Comparison of ENCODE assay signal across 12 mouse cellular contexts in genomic region chr2:174561828-174562429, GRCm38 (mm10).
DNase-seq lines count a peak whose midpoint lies in the region; ATAC-seq and TF ChIP-seq lines count a peak whose summit lies in the region.
"Had no signal": no experiment of that assay in that cellular context is flagged by ENCODE, and none has a peak within 500 bp of the region (broad histone marks: within the 10 kb centered on the region; RNA-seq: fewer than 3 reads in every experiment).

No protein-coding gene starts in this region.

- no peaks in the 10 kb centered on the region for H3K36me3 ChIP-seq in heart, postnatal 0 days (replicated peaks; ENCODE audit: control insufficient read depth, insufficient read depth, low read length)
- no peaks in the 10 kb centered on the region for H3K36me3 ChIP-seq in heart, embryonic 12.5 days
- H3K36me3 ChIP-seq in midbrain, embryonic 10.5 days = no peaks in the 10 kb centered on the region
- no peaks in the 10 kb centered on the region for H3K36me3 ChIP-seq in midbrain, embryonic 16.5 days (ENCODE audit: control insufficient read depth, insufficient read depth, low read length)
- H3K36me3 ChIP-seq: G1E; liver, embryonic 12.5 days had no signal

- no peaks in the 10 kb centered on the region for H3K9me3 ChIP-seq in heart, postnatal 0 days (replicated peaks; ENCODE audit: control insufficient read depth, low read length)
- no peaks in the 10 kb centered on the region for H3K9me3 ChIP-seq in heart, embryonic 12.5 days (replicated peaks)
- H3K9me3 ChIP-seq in midbrain, embryonic 10.5 days (replicated peaks) = no peaks in the 10 kb centered on the region
- H3K9me3 ChIP-seq in midbrain, embryonic 16.5 days (replicated peaks; ENCODE audit: control insufficient read depth, low read length, poor library complexity, severe bottlenecking) = no peaks in the 10 kb centered on the region
- H3K9me3 ChIP-seq: liver, embryonic 12.5 days had no signal

- DNase-seq in heart, postnatal 0 days (ENCODE audit: low spot score) = peak; percentile 66
- peak; percentile 42 for DNase-seq in midbrain, embryonic 10.5 days (ENCODE audit: low spot score)
- peak; percentile 59 for DNase-seq in embryo, embryonic 11 days
- DNase-seq in retina, adult 2 months (ENCODE audit: low read depth, low spot score) = peak; percentile 6
- DNase-seq in spleen, postnatal 10 days (ENCODE audit: low spot score in 2 of 2) = no peak
- DNase-seq: gastrocnemius, postnatal 10 days; thymus, postnatal 36 days had no signal

- whole genome bisulfite sequencing in heart, postnatal 0 days = 21% methylated on average over 7 of the region's 7 CpGs
- WGBS in heart, embryonic 12.5 days = 23% methylated on average over 7 of the region's 7 CpGs
- WGBS in midbrain, embryonic 10.5 days = 40% methylated on average over 7 of the region's 7 CpGs
- 19% methylated on average over 7 of the region's 7 CpGs for WGBS in midbrain, embryonic 16.5 days

- no peak for ATAC-seq in heart, postnatal 0 days (ENCODE audit: insufficient read depth, low read depth)
- ATAC-seq in heart, embryonic 12.5 days (ENCODE audit: insufficient number of reproducible peaks, low FRiP score) = no peak
- ATAC-seq in midbrain, embryonic 16.5 days = no peak
- ATAC-seq in megakaryocyte progenitor cell, adult 5-6 weeks (replicated peaks; ENCODE audit: poor library complexity) = no peak
- ATAC-seq: liver, embryonic 12.5 days had no signal

- no peak for TF ChIP-seq CTCF in heart, postnatal 0 days (IDR thresholded peaks at IDR 0.05; ENCODE audit: low read depth)

- TF ChIP-seq EP300 in heart, postnatal 0 days (IDR thresholded peaks at IDR 0.05; ENCODE audit: low read depth) = no peak

- H3K4me2 ChIP-seq in heart, postnatal 0 days (ENCODE audit: low read depth, low read length) = no peak overlapping the region
- H3K4me2 ChIP-seq in heart, embryonic 12.5 days = no peak overlapping the region
- H3K4me2 ChIP-seq in midbrain, embryonic 16.5 days (ENCODE audit: low read length) = no peak overlapping the region
- H3K4me2 ChIP-seq: liver, embryonic 12.5 days had no signal

- no peak overlapping the region for H3K9ac ChIP-seq in heart, postnatal 0 days (replicated peaks; ENCODE audit: low read depth, low read length)
- no peak overlapping the region for H3K9ac ChIP-seq in heart, embryonic 12.5 days
- no peak overlapping the region for H3K9ac ChIP-seq in midbrain, embryonic 16.5 days (ENCODE audit: low read depth, low read length)
- H3K9ac ChIP-seq: liver, embryonic 12.5 days had no signal

- no peak overlapping the region for H3K27ac ChIP-seq in heart, postnatal 0 days (ENCODE audit: low read depth)
- no peak overlapping the region for H3K27ac ChIP-seq in heart, embryonic 12.5 days (ENCODE audit: poor library complexity, severe bottlenecking)
- H3K27ac ChIP-seq in midbrain, embryonic 10.5 days (replicated peaks) = peak overlapping the region; percentile 64
- no peak overlapping the region for H3K27ac ChIP-seq in midbrain, embryonic 16.5 days (ENCODE audit: low read length)
- H3K27ac ChIP-seq: liver, embryonic 12.5 days had no signal

- no peaks in the 10 kb centered on the region for H3K4me1 ChIP-seq in heart, postnatal 0 days (ENCODE audit: control insufficient read depth, insufficient read depth)
- H3K4me1 ChIP-seq in heart, embryonic 12.5 days (replicated peaks) = no peaks in the 10 kb centered on the region
- peaks cover 33% of the 10 kb centered on the region for H3K4me1 ChIP-seq in midbrain, embryonic 10.5 days
- peaks cover 18% of the 10 kb centered on the region for H3K4me1 ChIP-seq in midbrain, embryonic 16.5 days (ENCODE audit: control insufficient read depth, insufficient read depth, low read length)

- no peak overlapping the region for H3K4me3 ChIP-seq in heart, postnatal 0 days (ENCODE audit: low read depth, low read length)
- H3K4me3 ChIP-seq in heart, embryonic 12.5 days = no peak overlapping the region
- no peak overlapping the region for H3K4me3 ChIP-seq in midbrain, embryonic 10.5 days
- H3K4me3 ChIP-seq in midbrain, embryonic 16.5 days (ENCODE audit: low read depth, low read length) = no peak overlapping the region
- H3K4me3 ChIP-seq: liver, embryonic 12.5 days had no signal

- no peaks in the 10 kb centered on the region for H3K27me3 ChIP-seq in heart, postnatal 0 days (ENCODE audit: control insufficient read depth, insufficient read depth, low read length)
- H3K27me3 ChIP-seq in heart, embryonic 12.5 days (replicated peaks) = no peaks in the 10 kb centered on the region
- H3K27me3 ChIP-seq in midbrain, embryonic 10.5 days (ENCODE audit: low read depth, poor library complexity, severe bottlenecking) = no peaks in the 10 kb centered on the region
- H3K27me3 ChIP-seq in midbrain, embryonic 16.5 days (ENCODE audit: control insufficient read depth, insufficient read depth, low read depth, low read length) = no peaks in the 10 kb centered on the region
- H3K27me3 ChIP-seq: liver, embryonic 12.5 days had no signal

Comparison
In these comparisons a context has a peak if more than half of its experiments do, and no peak if none do; other contexts are left out.
1. DNase-seq: peak in heart, postnatal 0 days (single experiment), midbrain, embryonic 10.5 days (single experiment), embryo, embryonic 11 days (single experiment) and retina, adult 2 months (single experiment); none in spleen, postnatal 10 days (0 of 2).